In genomic region chr2:164507811-164508210, GRCm38 (mm10) we compare ENCODE assay signal across 24 mouse cellular contexts. TPM values are rescaled to one million over a fixed set of nuclear protein-coding genes. Genes with fewer than 3 reads are reported as not detected.
"Had no signal": no experiment of that assay in that cellular context is flagged by ENCODE, and none has a peak within 500 bp of the region (broad histone marks: within the 10 kb centered on the region; RNA-seq: fewer than 3 reads in every experiment).

No protein-coding gene starts in this region.

- H3K4me3 ChIP-seq: lung, embryonic 15.5 days; megakaryocyte, embryonic 14.5 days; midbrain, embryonic 13.5 days; midbrain, embryonic 15.5 days; neural tube, embryonic 12.5 days; stomach, embryonic 15.5 days had no signal

- H3K9me3 ChIP-seq: lung, embryonic 15.5 days; stomach, embryonic 15.5 days had no signal

- H3K9ac ChIP-seq: liver, postnatal 0 days; lung, embryonic 15.5 days; midbrain, embryonic 13.5 days; midbrain, embryonic 15.5 days; neural tube, embryonic 12.5 days; stomach, embryonic 15.5 days had no signal

- DNase-seq: liver, postnatal 0 days; lung, adult 2 months; lung, postnatal 14 days; lung, postnatal 36 days; right cerebral cortex, postnatal 14 days; thymus, adult 18-20 months; thymus, postnatal 14 days; thymus, postnatal 36 days had no signal

- H3K27me3 ChIP-seq: lung, embryonic 15.5 days; midbrain, embryonic 13.5 days; midbrain, embryonic 15.5 days; neural tube, embryonic 12.5 days; stomach, embryonic 15.5 days had no signal

- ATAC-seq: liver, postnatal 0 days; lung, postnatal 0 days; midbrain, embryonic 13.5 days; midbrain, embryonic 15.5 days had no signal

- H3K4me2 ChIP-seq: lung, embryonic 15.5 days; midbrain, embryonic 11.5 days; midbrain, embryonic 13.5 days; midbrain, embryonic 15.5 days; neural tube, embryonic 12.5 days; stomach, embryonic 15.5 days had no signal

- H3K27ac ChIP-seq: lung, embryonic 15.5 days; macrophage; midbrain, embryonic 13.5 days; midbrain, embryonic 15.5 days; neural tube, embryonic 12.5 days; stomach, embryonic 15.5 days had no signal

- H3K4me1 ChIP-seq: midbrain, embryonic 13.5 days; midbrain, embryonic 15.5 days; neural tube, embryonic 12.5 days had no signal

RNA-seq across cellular contexts. Expression of gene Trp53tg5, which starts 34.3 kb away (rescaled TPM):
- total RNA-seq: megakaryocyte progenitor cell, adult 5-6 weeks; midbrain, postnatal 0 days; monocyte, adult 5-6 weeks; neutrophil, adult 5-6 weeks had no signal
- polyA plus RNA-seq: liver, postnatal 0 days; lung, adult 2 months; lung, embryonic 15.5 days; lung, postnatal 0 days; macrophage; midbrain, embryonic 11.5 days; midbrain, embryonic 13.5 days; midbrain, embryonic 15.5 days; midbrain, postnatal 0 days; neural tube, embryonic 12.5 days; neural tube, embryonic 14.5 days; spleen, adult 2 months; thymus, postnatal 0 days had no signal

RNA-seq across cellular contexts. Expression of gene Gm20458, which starts 47.0 kb away (rescaled TPM):
- total RNA-seq: megakaryocyte progenitor cell, adult 5-6 weeks; monocyte, adult 5-6 weeks; neutrophil, adult 5-6 weeks had no signal
